Mouse (Mus musculus) MEL (cell line): ENCODE results near the gene Tfdp2. TPM values are rescaled to one million over a fixed set of nuclear protein-coding genes. Genes with fewer than 3 reads are reported as not detected.

Experiments
- DNase-seq: peaks from one replicate; pipeline ENCODE4 v3.0.0; 2011; ENCODE audit warnings: low read depth, low spot score
- H3K27ac ChIP-seq: 2 replicates; pipeline ENCODE4 v1.5.1; 2012; ENCODE audit warnings: low read depth, mild to moderate bottlenecking, control low read depth, low read length, moderate library complexity; ENCODE audit not compliant: control insufficient read depth
- H3K27me3 ChIP-seq, 2 experiments: fragments of 150-350 bp in 1 of 2; sonication (generic) in 1 of 2; 2 replicates each; pipeline ENCODE4 v1.6.1; 2012; ENCODE audit warnings: low read length in 2 of 2, mild to moderate bottlenecking in 2 of 2, improper control_type of control experiment in 1 of 2, moderate library complexity in 1 of 2; ENCODE audit not compliant: insufficient read depth in 2 of 2, control insufficient read depth in 1 of 2
- H3K36me3 ChIP-seq, 2 experiments: 2 replicates each; pipeline ENCODE4 v1.6.1; 2012 to 2014; ENCODE audit warnings: low read length in 2 of 2, improper control_type of control experiment in 1 of 2, inconsistent platforms in 1 of 2, mild to moderate bottlenecking in 1 of 2; ENCODE audit not compliant: insufficient read depth in 2 of 2, control insufficient read depth in 1 of 2
- H3K4me1 ChIP-seq, 2 experiments: fragments of 150-350 bp in 1 of 2; sonication (generic) in 1 of 2; 2 replicates each; pipeline ENCODE4 v1.6.1; 2012; ENCODE audit warnings: low read length in 2 of 2, improper control_type of control experiment in 1 of 2, mild to moderate bottlenecking in 1 of 2; ENCODE audit not compliant: insufficient read depth in 2 of 2, control insufficient read depth in 1 of 2
- H3K4me3 ChIP-seq, 2 experiments: fragments of 150-350 bp in 1 of 2; sonication (generic) in 1 of 2; 2 replicates each; pipeline ENCODE4 v1.5.1; 2012; ENCODE audit warnings: low read depth in 2 of 2, low read length in 2 of 2, mild to moderate bottlenecking in 2 of 2, moderate library complexity in 2 of 2, control low read depth in 1 of 2, improper control_type of control experiment in 1 of 2; ENCODE audit not compliant: control insufficient read depth in 1 of 2, insufficient read depth in 1 of 2
- H3K79me2 ChIP-seq: 2 replicates; pipeline ENCODE4 v1.6.1; 2012; ENCODE audit warnings: mild to moderate bottlenecking, low read length, moderate library complexity; ENCODE audit not compliant: control insufficient read depth, poor library complexity, insufficient read depth
- H3K9ac ChIP-seq: 2 replicates; pipeline ENCODE4 v1.6.1; 2012; ENCODE audit warnings: low read depth, mild to moderate bottlenecking, control low read depth, low read length, moderate library complexity; ENCODE audit not compliant: control insufficient read depth, poor library complexity, severe bottlenecking
- H3K9me3 ChIP-seq: fragments of 150-350 bp; sonication (generic); replicated peaks from 2 replicates; pipeline ENCODE4 v1.6.1; 2012; ENCODE audit warnings: mild to moderate bottlenecking, low read length, improper control_type of control experiment, moderate library complexity; ENCODE audit not compliant: insufficient read depth
- BHLHE40 ChIP-seq: IDR thresholded peaks from 2 replicates; pipeline ENCODE4 v1.6.1; 2012; ENCODE audit warnings: low read depth, mild to moderate bottlenecking, inconsistent platforms, low read length, improper control_type of control experiment, borderline replicate concordance
- CHD1 ChIP-seq: IDR thresholded peaks from 2 replicates; pipeline ENCODE4 v1.6.1; 2012; ENCODE audit warnings: low read depth, mild to moderate bottlenecking, inconsistent platforms, low read length, improper control_type of control experiment
- CHD2 ChIP-seq: IDR thresholded peaks from 2 replicates; pipeline ENCODE4 v1.6.1; 2011; ENCODE audit warnings: low read length, improper control_type of control experiment
- CTCF ChIP-seq, 3 experiments: IDR thresholded peaks in 2 of 3; conservative IDR thresholded peaks in 1 of 3; 2 replicates each; pipeline ENCODE4 v1.5.1; 2011 to 2012; ENCODE audit warnings: low read length in 3 of 3, low read depth in 2 of 3, mild to moderate bottlenecking in 2 of 3, improper control_type of control experiment in 1 of 3, inconsistent platforms in 1 of 3, mixed read lengths in 1 of 3, moderate library complexity in 1 of 3; ENCODE audit not compliant: control insufficient read depth in 1 of 3, insufficient read depth in 1 of 3, poor library complexity in 1 of 3, severe bottlenecking in 1 of 3
- E2F4 ChIP-seq: IDR thresholded peaks from 2 replicates; pipeline ENCODE4 v1.6.1; 2011; ENCODE audit warnings: low read depth, low read length, improper control_type of control experiment, borderline replicate concordance
- EP300 ChIP-seq, 2 experiments: IDR thresholded peaks; 2 replicates each; pipeline ENCODE4 v1.6.1; 2011; ENCODE audit warnings: improper control_type of control experiment in 2 of 2, low read length in 2 of 2, low read depth in 1 of 2, mild to moderate bottlenecking in 1 of 2
- ETS1 ChIP-seq: IDR thresholded peaks from 2 replicates; pipeline ENCODE4 v1.6.1; 2012; ENCODE audit warnings: low read depth, mild to moderate bottlenecking, inconsistent platforms, low read length, improper control_type of control experiment, moderate library complexity
- GATA1 ChIP-seq: IDR thresholded peaks from 2 replicates; pipeline ENCODE4 v1.6.1; 2011; ENCODE audit warnings: low read depth, low read length, improper control_type of control experiment
- HCFC1 ChIP-seq: IDR thresholded peaks from 2 replicates; pipeline ENCODE4 v1.6.1; 2012; ENCODE audit warnings: low read depth, mild to moderate bottlenecking, inconsistent platforms, low read length, improper control_type of control experiment, moderate library complexity
- JUND ChIP-seq: IDR thresholded peaks from 2 replicates; pipeline ENCODE4 v1.6.1; 2011; ENCODE audit warnings: low read depth, mild to moderate bottlenecking, improper control_type of control experiment, low read length
- KAT2A ChIP-seq: conservative IDR thresholded peaks from 2 replicates; pipeline ENCODE4 v1.6.1; 2012; ENCODE audit warnings: low read depth, low read length, improper control_type of control experiment, inconsistent platforms
- MAFK ChIP-seq: IDR thresholded peaks from 2 replicates; pipeline ENCODE4 v1.6.1; 2011; ENCODE audit warnings: low read depth, mild to moderate bottlenecking, low read length, improper control_type of control experiment, borderline replicate concordance
- MAX ChIP-seq: IDR thresholded peaks from 2 replicates; pipeline ENCODE4 v1.6.1; 2011; ENCODE audit warnings: low read length, improper control_type of control experiment
- MAZ ChIP-seq: IDR thresholded peaks from 2 replicates; pipeline ENCODE4 v1.6.1; 2012; ENCODE audit warnings: low read depth, mild to moderate bottlenecking, inconsistent platforms, low read length, improper control_type of control experiment
- MEF2A ChIP-seq: IDR thresholded peaks from 2 replicates; pipeline ENCODE4 v1.6.1; 2014; ENCODE audit warnings: low read depth, mild to moderate bottlenecking, inconsistent platforms, low read length, improper control_type of control experiment; ENCODE audit not compliant: poor library complexity, insufficient replicate concordance, severe bottlenecking; ENCODE audit errors: extremely low read depth
- MYC ChIP-seq: IDR thresholded peaks from 2 replicates; pipeline ENCODE4 v1.6.1; 2011; ENCODE audit warnings: low read depth, mild to moderate bottlenecking, low read length, improper control_type of control experiment, moderate library complexity
- NRF1 ChIP-seq: IDR thresholded peaks from 2 replicates; pipeline ENCODE4 v1.6.1; 2014; ENCODE audit warnings: low read depth, mild to moderate bottlenecking, inconsistent platforms, low read length, improper control_type of control experiment, moderate library complexity; ENCODE audit not compliant: poor library complexity, insufficient read depth, severe bottlenecking
- POLR2AphosphoS5 ChIP-seq: IDR thresholded peaks from 2 replicates; pipeline ENCODE4 v1.6.1; 2012; ENCODE audit warnings: low read depth, borderline replicate concordance, mild to moderate bottlenecking, inconsistent platforms, low read length, moderate library complexity, mixed read lengths
- RCOR1 ChIP-seq: IDR thresholded peaks from 2 replicates; pipeline ENCODE4 v1.6.1; 2012; ENCODE audit warnings: low read depth, mild to moderate bottlenecking, inconsistent platforms, low read length, improper control_type of control experiment
- SIN3A ChIP-seq: IDR thresholded peaks from 2 replicates; pipeline ENCODE4 v1.6.1; 2012; ENCODE audit warnings: low read length, improper control_type of control experiment, inconsistent platforms
- SMC3 ChIP-seq: IDR thresholded peaks from 2 replicates; pipeline ENCODE4 v1.6.1; 2011; ENCODE audit warnings: low read depth, low read length, improper control_type of control experiment
- TAL1 ChIP-seq: IDR thresholded peaks from 2 replicates; pipeline ENCODE4 v1.6.1; 2012; ENCODE audit warnings: mild to moderate bottlenecking, inconsistent platforms, low read length, moderate library complexity, mixed read lengths
- TCF12 ChIP-seq: IDR thresholded peaks from 2 replicates; pipeline ENCODE4 v1.6.1; 2014; ENCODE audit warnings: low read depth, mild to moderate bottlenecking, inconsistent platforms, low read length, improper control_type of control experiment, moderate library complexity
- USF1 ChIP-seq: IDR thresholded peaks from 2 replicates; pipeline ENCODE4 v1.6.1; 2014; ENCODE audit warnings: low read depth, mild to moderate bottlenecking, inconsistent platforms, low read length, improper control_type of control experiment, moderate library complexity
- ZKSCAN1 ChIP-seq: IDR thresholded peaks from 2 replicates; pipeline ENCODE4 v1.6.1; 2012; ENCODE audit warnings: low read depth, mild to moderate bottlenecking, inconsistent platforms, low read length, improper control_type of control experiment, moderate library complexity
- ZMIZ1 ChIP-seq: IDR thresholded peaks from 2 replicates; pipeline ENCODE4 v1.6.1; 2012; ENCODE audit warnings: low read depth, mild to moderate bottlenecking, inconsistent platforms, low read length, improper control_type of control experiment, moderate library complexity
- ZNF384 ChIP-seq: IDR thresholded peaks from 2 replicates; pipeline ENCODE4 v1.6.1; 2012; ENCODE audit warnings: low read depth, mild to moderate bottlenecking, inconsistent platforms, low read length, improper control_type of control experiment
- polyA plus RNA-seq, 2 experiments: library from polyadenylated mRNA; stranded (reverse) in 1 of 2; unstranded in 1 of 2; fragments of >175 nt in 1 of 2; fragments of >200 nt in 1 of 2; gene quantifications; 2 replicates each; pipeline versions ENCODE4 v1.2.1 to v1.2.4; 2012; ENCODE audit warnings: low replicate concordance in 2 of 2, low read depth in 1 of 2; ENCODE audit not compliant: insufficient read length in 2 of 2, insufficient read depth in 1 of 2, missing spikeins in 1 of 2
- total RNA-seq: library from RNA; depleted of rRNA; stranded (reverse); fragments of 300-350 nt; gene quantifications from 2 replicates; pipeline ENCODE4 v1.2.3, GENCODE M21; 2012

The Tfdp2 gene
- total and polyA plus RNA-seq, 3 experiments, result 7.7 to 15.4 TPM; not detected in 1

GRCm38 (mm10) chr9:96158431-96158830 is 37.6 kb upstream of the Tfdp2 start:
- Histone ChIP-seq H3K9ac (no peak overlapping the region), H3K4me1 (peaks cover 2 to 11% of the 10 kb centered on the region in 2 experiments; a peak in 3 of 4 replicates), H3K9me3 (no peaks in the 10 kb centered on the region), H3K27ac (peak overlapping the region; percentile 17; the same call in 1 of the 2 replicates), H3K4me3 (no peak overlapping the region), H3K79me2 (no peaks in the 10 kb centered on the region), H3K36me3 (peaks cover 0 to 11% of the 10 kb centered on the region in 2 experiments; a peak in 1 of 4 replicates), H3K27me3 (no peaks in the 10 kb centered on the region)
- TF ChIP-seq MEF2A (no peak), HCFC1 (no peak), ZKSCAN1 (no peak; the same call in 1 of the 2 replicates), MYC (no peak), KAT2A (0 out of 2 replicates have a peak, but pooled peaks have one; percentile 23), USF1 (no peak), ZNF384 (peak; percentile 99), SIN3A (peak; percentile 81), E2F4 (no peak), NRF1 (no peak), BHLHE40 (no peak), SMC3 (no peak), RCOR1 (peak; percentile 96), CTCF (IDR thresholded peaks at IDR 0.05 in 2 of 3, conservative IDR thresholded peaks at IDR 0.05 in 1 of 3; ENCODE audit: control insufficient read depth in 1 of 3, insufficient read depth in 1 of 3, low read depth in 2 of 3, low read length in 3 of 3, poor library complexity in 1 of 3, severe bottlenecking in 1 of 3) (no peak), EP300 (IDR thresholded peaks at IDR 0.05; ENCODE audit: low read depth in 1 of 2, low read length in 2 of 2) (peak; percentile 91), JUND (no peak), GATA1 (peak; percentile 94), TAL1 (peak; percentile 55), POLR2AphosphoS5 (no peak), CHD1 (no peak), MAX (no peak), TCF12 (peak; percentile 94), MAFK (no peak), ZMIZ1 (no peak), MAZ (no peak), CHD2 (no peak), ETS1 (peak; percentile 97)
- DNase-seq, result peak; percentile 78
